Comparison of ENCODE assay signal across 8 mouse cellular contexts in genomic region chr3:109026462-109026990, GRCm38 (mm10). TPM values are rescaled to one million over a fixed set of nuclear protein-coding genes. Genes with fewer than 3 reads are reported as not detected.
A peak's percentile ranks its signal among the peaks of the same experiment; 100 is the strongest.
DNase-seq lines count a peak whose midpoint lies in the region; ATAC-seq and TF ChIP-seq lines count a peak whose summit lies in the region.

No protein-coding gene starts in this region.

- ATAC-seq in forebrain, embryonic 14.5 days: no peak
- ATAC-seq in intestine, embryonic 16.5 days: peak; percentile 19; the same call in 1 of the 2 replicates

- H3K36me3 ChIP-seq in forebrain, embryonic 14.5 days (ENCODE audit: control insufficient read depth, insufficient read depth, low read length): no peaks in the 10 kb centered on the region
- H3K36me3 ChIP-seq in intestine, embryonic 16.5 days (ENCODE audit: control insufficient read depth, insufficient read depth, low read length): no peaks in the 10 kb centered on the region

- no peaks in the 10 kb centered on the region for H3K9me3 ChIP-seq in forebrain, embryonic 14.5 days (replicated peaks; ENCODE audit: control insufficient read depth, low read length)
- no peaks in the 10 kb centered on the region for H3K9me3 ChIP-seq in intestine, embryonic 16.5 days (ENCODE audit: control insufficient read depth, low read length)

- H3K4me2 ChIP-seq in forebrain, embryonic 14.5 days (ENCODE audit: low read length): peak overlapping the region; percentile 75
- peak overlapping the region; percentile 78 for H3K4me2 ChIP-seq in intestine, embryonic 16.5 days (ENCODE audit: low read depth, low read length)

- peak overlapping the region; percentile 77 for H3K4me3 ChIP-seq in bone marrow macrophage, adult 2 months (ENCODE audit: insufficient read depth, low read length)
- H3K4me3 ChIP-seq in forebrain, embryonic 14.5 days (ENCODE audit: low read depth, low read length): peak overlapping the region; percentile 63
- H3K4me3 ChIP-seq in intestine, embryonic 16.5 days (ENCODE audit: low read length): peak overlapping the region; percentile 76

- no peak for TF ChIP-seq CTCF in bone marrow macrophage, adult 2 months (IDR thresholded peaks at IDR 0.05; ENCODE audit: low read depth, low read length)

- peak; percentile 17 for DNase-seq in gastrocnemius, postnatal 10 days
- no peak for DNase-seq in gastrocnemius, postnatal 36 days
- DNase-seq in forebrain, embryonic 14.5 days (ENCODE audit: low spot score): peak; percentile 49
- DNase-seq in lung, postnatal 36 days: peak; percentile 35
- no peak for DNase-seq in T-cell, adult 2 months (ENCODE audit: low spot score)
- DNase-seq in left cerebral cortex, postnatal 25 days (ENCODE audit: low spot score in 2 of 2): no peak

- intact Hi-C loops in gastrocnemius, postnatal 36 days (cut with DNase I): loop anchor here (2.0 kb wide), 1 partner anchor 36 kb away; no protein-coding TSS in a partner anchor
- intact Hi-C loops in left cerebral cortex, postnatal 25 days (cut with DNase I): no loop called here

- H3K4me1 ChIP-seq in bone marrow macrophage, adult 2 months (ENCODE audit: control insufficient read depth, insufficient read depth, low read length): peaks cover 40% of the 10 kb centered on the region
- H3K4me1 ChIP-seq in forebrain, embryonic 14.5 days (ENCODE audit: control insufficient read depth, insufficient read depth, low read length): peaks cover 19% of the 10 kb centered on the region
- peaks cover 29% of the 10 kb centered on the region for H3K4me1 ChIP-seq in intestine, embryonic 16.5 days (ENCODE audit: control insufficient read depth, insufficient read depth, low read length)

- 10% methylated on average over 15 of the region's 15 CpGs for WGBS in forebrain, embryonic 14.5 days
- 7% methylated on average over 15 of the region's 15 CpGs for WGBS in intestine, embryonic 16.5 days

- no peak for TF ChIP-seq POLR2A in bone marrow macrophage, adult 2 months (IDR thresholded peaks at IDR 0.05; ENCODE audit: borderline replicate concordance, low read depth, low read length)

- H3K27ac ChIP-seq in bone marrow macrophage, adult 2 months (ENCODE audit: insufficient read depth, low read depth, low read length): 0 out of 2 replicates have a peak overlapping the region, but pooled peaks have one; percentile 1
- no peak overlapping the region for H3K27ac ChIP-seq in forebrain, embryonic 14.5 days (ENCODE audit: low read depth, low read length)
- peak overlapping the region; percentile 79 for H3K27ac ChIP-seq in intestine, embryonic 16.5 days (ENCODE audit: low read length)

- H3K9ac ChIP-seq in forebrain, embryonic 14.5 days (ENCODE audit: low read length): peak overlapping the region; percentile 83
- peak overlapping the region; percentile 86 for H3K9ac ChIP-seq in intestine, embryonic 16.5 days (ENCODE audit: low read depth, low read length)

- no peaks in the 10 kb centered on the region for H3K27me3 ChIP-seq in forebrain, embryonic 14.5 days (replicated peaks; ENCODE audit: control insufficient read depth, insufficient read depth, low read length)
- H3K27me3 ChIP-seq in intestine, embryonic 16.5 days (replicated peaks; ENCODE audit: control insufficient read depth, insufficient read depth, low read length): no peaks in the 10 kb centered on the region

RNA-seq across cellular contexts. Expression of gene Fam102b, which starts 0.9 kb away (rescaled TPM):
- 10 to 100 TPM; 14.6 to 15.0 TPM for total RNA-seq in gastrocnemius, postnatal 10 days (2021)
- 1 to 10 TPM; 6.1 to 7.0 TPM for total RNA-seq in gastrocnemius, postnatal 36 days (2021)
- polyA plus RNA-seq in bone marrow macrophage, adult 2 months (2012; ENCODE audit: insufficient read depth, insufficient read length, missing spikeins): 37.9 and 41.2 TPM in 2 replicates
- polyA plus RNA-seq in forebrain, embryonic 14.5 days (2014; fragmentation: Nextera tagmentation; extraction: Ambion mirVana): 11.1 and 11.6 TPM in 2 replicates
- polyA plus RNA-seq in intestine, embryonic 16.5 days (2015; fragmentation: Nextera tagmentation; extraction: Ambion mirVana): 4.2 TPM in 2 replicates
- total RNA-seq in left cerebral cortex, postnatal 25 days (2021): 10 to 100 TPM; 33.5 to 44.5 TPM

RNA-seq across cellular contexts. Expression of gene Slc25a54, which starts 53.7 kb away (rescaled TPM):
- total RNA-seq in gastrocnemius, postnatal 10 days (2021): not detected
- total RNA-seq in gastrocnemius, postnatal 36 days (2021): not detected
- not detected in 2 replicates for polyA plus RNA-seq in bone marrow macrophage, adult 2 months (2012; ENCODE audit: insufficient read depth, insufficient read length, missing spikeins)
- polyA plus RNA-seq in forebrain, embryonic 14.5 days (2014; fragmentation: Nextera tagmentation; extraction: Ambion mirVana): not detected in 2 replicates
- polyA plus RNA-seq in intestine, embryonic 16.5 days (2015; fragmentation: Nextera tagmentation; extraction: Ambion mirVana): not detected in 2 replicates
- total RNA-seq in left cerebral cortex, postnatal 25 days (2021): not detected

Comparison
In these comparisons a context has a peak if more than half of its experiments do, and no peak if none do; other contexts are left out.
1. DNase-seq: peak in gastrocnemius, postnatal 10 days (single experiment), forebrain, embryonic 14.5 days (single experiment) and lung, postnatal 36 days (single experiment); none in gastrocnemius, postnatal 36 days (0 of 2), T-cell, adult 2 months (single experiment) and left cerebral cortex, postnatal 25 days (0 of 2).
2. Peak in every context shown above with its lines, with median percentiles within 50 percentile points of each other: H3K4me3 ChIP-seq.